Mouse (Mus musculus): ENCODE measurements around the gene Tm9sf4. TPM values are rescaled to one million over a fixed set of nuclear protein-coding genes. Genes with fewer than 3 reads are reported as not detected.

Gene Tm9sf4
- total and polyA plus RNA-seq, 3 experiments = 35.2 to 109 (median 42.9) TPM

DNA sequence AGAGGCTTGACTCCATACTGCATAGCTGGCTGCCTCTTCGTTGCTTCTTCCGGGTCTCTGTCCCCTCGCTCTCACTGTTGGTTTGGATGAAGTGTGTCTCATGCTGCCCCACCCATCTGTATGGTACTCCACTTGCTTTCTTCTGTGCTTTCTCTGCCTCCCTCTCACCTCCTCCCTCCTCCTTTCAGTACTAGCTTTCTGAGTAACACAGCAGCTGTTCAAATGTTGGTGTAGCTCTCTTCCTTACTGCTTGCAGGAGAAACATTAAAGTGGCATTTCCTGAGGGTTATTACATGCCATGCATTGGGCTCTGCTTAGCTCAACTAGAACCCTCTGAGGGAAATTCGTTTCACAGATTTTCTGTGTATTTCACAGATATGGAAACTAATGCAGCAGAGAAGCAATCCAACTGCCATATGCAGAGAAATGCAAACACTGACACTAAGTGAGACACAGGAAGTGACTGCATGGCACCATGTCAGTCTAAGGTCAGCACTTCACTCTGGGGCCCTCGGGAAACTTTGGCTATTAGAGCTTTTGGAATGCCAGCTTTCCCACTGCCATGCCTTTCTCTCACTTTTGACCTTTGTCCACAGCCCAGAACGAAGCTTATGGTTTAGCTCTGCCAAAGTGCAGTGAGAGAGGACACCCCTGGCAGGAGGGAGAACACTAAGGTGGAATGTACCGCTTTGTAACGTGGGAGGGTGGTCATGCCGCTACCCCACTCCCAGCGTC lies 18.2 kb downstream of the Tm9sf4 start:
- ATAC-seq (ENCODE audit: extremely low read depth, insufficient number of reproducible peaks, low FRiP score, poor library complexity, severe bottlenecking) (no peak), DNase-seq (ENCODE audit: low spot score) (no peak)
- Histone ChIP-seq H3K4me1 (ENCODE audit: insufficient read depth, low read depth, low read length) (peaks cover 10% of the 10 kb centered on the region; the same call in 1 of the 2 replicates), H3K36me3 (replicated peaks) (peaks cover 85% of the 10 kb centered on the region), H3K4me3 (ENCODE audit: low read depth, low read length) (no peak overlapping the region), H3K27me3 (ENCODE audit: insufficient read depth, low read length) (no peaks in the 10 kb centered on the region), H3K9me3 (replicated peaks) (no peaks in the 10 kb centered on the region)
- TF ChIP-seq CTCF (IDR thresholded peaks at IDR 0.05; ENCODE audit: low read depth, low read length) (no peak), POLR2AphosphoS5 (IDR thresholded peaks at IDR 0.05; ENCODE audit: insufficient replicate concordance, low read depth, low read length) (no peak), GATA2 (IDR thresholded peaks at IDR 0.05; ENCODE audit: borderline replicate concordance, low read depth, low read length) (no peak), TAL1 (conservative IDR thresholded peaks at IDR 0.05; ENCODE audit: low read depth, low read length) (no peak)

DNA sequence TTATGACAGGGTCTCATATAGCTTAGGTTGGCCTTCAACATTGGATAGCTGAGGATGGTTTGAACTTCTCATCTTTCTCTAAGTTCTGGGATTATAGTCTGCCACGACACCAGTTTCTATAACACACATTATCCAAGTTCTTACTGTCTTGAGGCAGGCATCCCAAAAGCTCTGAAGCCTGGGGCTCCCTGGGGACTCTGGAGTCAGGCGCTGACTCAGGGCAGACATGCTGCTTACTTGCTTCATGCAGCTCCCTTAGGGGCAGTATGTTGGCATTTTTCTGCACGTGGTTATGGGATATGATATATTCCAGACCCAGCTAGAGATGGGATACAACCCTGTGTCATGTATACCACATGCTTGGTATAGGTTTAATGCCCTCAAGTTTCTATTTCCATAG lies 18.9 kb downstream of the Tm9sf4 start:
- no peak for TF ChIP-seq GATA1 (IDR thresholded peaks at IDR 0.05; ENCODE audit: borderline replicate concordance, low read length)
- H3K9me3 ChIP-seq (replicated peaks) = no peaks in the 10 kb centered on the region
- peaks cover 6% of the 10 kb centered on the region; the same call in 1 of the 2 replicates for H3K4me1 ChIP-seq (ENCODE audit: insufficient read depth, low read depth, low read length)
- DNase-seq (ENCODE audit: low spot score) (no peak), ATAC-seq (ENCODE audit: extremely low read depth, insufficient number of reproducible peaks, low FRiP score, poor library complexity, severe bottlenecking) (no peak)
- no peak overlapping the region for H3K4me3 ChIP-seq (ENCODE audit: low read depth, low read length)
- no peaks in the 10 kb centered on the region for H3K27me3 ChIP-seq (ENCODE audit: insufficient read depth, low read length)
- H3K36me3 ChIP-seq (replicated peaks) = peaks cover 86% of the 10 kb centered on the region

DNA sequence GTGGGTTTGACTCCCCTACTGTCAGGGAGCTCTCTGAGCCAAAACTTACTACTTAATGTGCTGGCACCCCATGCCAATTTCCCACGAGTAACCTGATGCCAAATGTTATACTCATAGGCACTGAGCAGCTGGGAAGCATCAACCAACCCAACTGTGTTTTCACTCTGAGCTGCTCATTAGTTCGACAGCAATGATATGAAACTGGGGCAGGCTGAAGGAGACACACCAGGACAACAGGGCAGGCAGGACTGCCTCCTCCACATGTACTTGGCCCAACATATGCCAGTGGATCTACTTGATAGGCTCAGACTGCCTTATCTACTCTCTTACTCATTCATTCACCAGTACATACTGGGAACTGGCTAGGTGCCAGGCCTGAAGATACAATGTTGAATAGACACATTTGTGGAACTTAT lies 25.1 kb downstream of the Tm9sf4 start:
- ATAC-seq (ENCODE audit: extremely low read depth, insufficient number of reproducible peaks, low FRiP score, poor library complexity, severe bottlenecking) (no peak), DNase-seq (ENCODE audit: low spot score) (no peak)
- no peaks in the 10 kb centered on the region for H3K9me3 ChIP-seq (replicated peaks)
- peaks cover 10% of the 10 kb centered on the region; the same call in 1 of the 2 replicates for H3K4me1 ChIP-seq (ENCODE audit: insufficient read depth, low read depth, low read length)
- TF ChIP-seq TAL1 (conservative IDR thresholded peaks at IDR 0.05; ENCODE audit: low read depth, low read length) = no peak
- no peak for TF ChIP-seq POLR2AphosphoS5 (IDR thresholded peaks at IDR 0.05; ENCODE audit: insufficient replicate concordance, low read depth, low read length)
- no peak for TF ChIP-seq CTCF (IDR thresholded peaks at IDR 0.05; ENCODE audit: low read depth, low read length)
- no peak for TF ChIP-seq GATA2 (IDR thresholded peaks at IDR 0.05; ENCODE audit: borderline replicate concordance, low read depth, low read length)
- TF ChIP-seq GATA1 (IDR thresholded peaks at IDR 0.05; ENCODE audit: borderline replicate concordance, low read length) = no peak
- H3K36me3 ChIP-seq (replicated peaks) = peaks cover 99% of the 10 kb centered on the region
- no peak overlapping the region for H3K4me3 ChIP-seq (ENCODE audit: low read depth, low read length)
- no peaks in the 10 kb centered on the region for H3K27me3 ChIP-seq (ENCODE audit: insufficient read depth, low read length)

DNA sequence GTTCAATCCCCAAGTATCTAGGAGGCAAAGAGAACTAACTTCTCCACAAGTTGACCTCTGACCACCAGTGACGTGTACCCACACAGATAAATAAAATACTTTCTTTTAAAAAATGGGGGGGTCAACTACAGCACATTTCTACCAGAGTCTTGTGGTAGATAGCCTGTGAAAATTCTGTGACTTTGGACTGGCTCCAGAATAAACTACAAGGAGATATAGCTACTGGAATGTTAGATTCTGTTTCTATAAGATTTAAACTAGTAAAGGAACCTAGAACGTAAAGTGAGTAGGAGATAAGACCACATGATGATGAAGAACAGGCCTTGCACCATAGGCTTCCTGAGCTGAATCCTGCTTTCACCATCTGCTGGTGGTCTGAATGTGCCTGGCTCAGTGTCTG lies 26.7 kb downstream of the Tm9sf4 start:
- TF ChIP-seq POLR2AphosphoS5 (IDR thresholded peaks at IDR 0.05; ENCODE audit: insufficient replicate concordance, low read depth, low read length) (no peak), TAL1 (conservative IDR thresholded peaks at IDR 0.05; ENCODE audit: low read depth, low read length) (no peak), CTCF (IDR thresholded peaks at IDR 0.05; ENCODE audit: low read depth, low read length) (no peak), GATA1 (IDR thresholded peaks at IDR 0.05; ENCODE audit: borderline replicate concordance, low read length) (no peak), GATA2 (IDR thresholded peaks at IDR 0.05; ENCODE audit: borderline replicate concordance, low read depth, low read length) (no peak)
- no peak for DNase-seq (ENCODE audit: low spot score)
- no peaks in the 10 kb centered on the region for H3K27me3 ChIP-seq (ENCODE audit: insufficient read depth, low read length)
- peaks cover 100% of the 10 kb centered on the region for H3K36me3 ChIP-seq (replicated peaks)
- no peak overlapping the region for H3K4me3 ChIP-seq (ENCODE audit: low read depth, low read length)
- H3K9me3 ChIP-seq (replicated peaks) = no peaks in the 10 kb centered on the region
- H3K4me1 ChIP-seq (ENCODE audit: insufficient read depth, low read depth, low read length) = peaks cover 19% of the 10 kb centered on the region; the same call in 1 of the 2 replicates
- no peak for ATAC-seq (ENCODE audit: extremely low read depth, insufficient number of reproducible peaks, low FRiP score, poor library complexity, severe bottlenecking)

DNA sequence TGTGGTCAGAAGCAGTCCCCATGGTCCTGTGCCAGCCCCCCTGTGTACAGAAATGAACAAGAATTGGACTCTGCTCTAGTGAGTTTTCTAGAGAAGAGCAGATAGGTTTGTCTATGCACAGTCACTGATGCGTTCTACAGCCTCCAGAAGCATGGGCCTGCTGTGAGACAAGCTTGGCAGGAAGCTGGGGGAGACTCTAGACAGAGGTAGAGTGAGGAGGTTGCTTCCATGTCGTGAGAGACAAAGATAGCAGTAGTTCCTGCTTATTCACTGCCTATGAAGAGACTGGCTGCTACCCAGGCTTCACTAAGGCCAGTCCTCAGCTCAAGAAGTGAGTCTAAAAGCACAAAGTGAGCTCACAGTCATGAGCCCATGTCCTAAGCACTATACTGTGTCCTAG lies 30.1 kb downstream of the Tm9sf4 start:
- Histone ChIP-seq H3K4me1 (ENCODE audit: insufficient read depth, low read depth, low read length) (peaks cover 38% of the 10 kb centered on the region), H3K9me3 (replicated peaks) (no peaks in the 10 kb centered on the region), H3K36me3 (replicated peaks) (peaks cover 95% of the 10 kb centered on the region), H3K27me3 (ENCODE audit: insufficient read depth, low read length) (no peaks in the 10 kb centered on the region), H3K4me3 (ENCODE audit: low read depth, low read length) (no peak overlapping the region)
- ATAC-seq (ENCODE audit: extremely low read depth, insufficient number of reproducible peaks, low FRiP score, poor library complexity, severe bottlenecking) = no peak
- TF ChIP-seq TAL1 (conservative IDR thresholded peaks at IDR 0.05; ENCODE audit: low read depth, low read length) = no peak
- TF ChIP-seq CTCF (IDR thresholded peaks at IDR 0.05; ENCODE audit: low read depth, low read length) = no peak
- no peak for DNase-seq (ENCODE audit: low spot score)

DNA sequence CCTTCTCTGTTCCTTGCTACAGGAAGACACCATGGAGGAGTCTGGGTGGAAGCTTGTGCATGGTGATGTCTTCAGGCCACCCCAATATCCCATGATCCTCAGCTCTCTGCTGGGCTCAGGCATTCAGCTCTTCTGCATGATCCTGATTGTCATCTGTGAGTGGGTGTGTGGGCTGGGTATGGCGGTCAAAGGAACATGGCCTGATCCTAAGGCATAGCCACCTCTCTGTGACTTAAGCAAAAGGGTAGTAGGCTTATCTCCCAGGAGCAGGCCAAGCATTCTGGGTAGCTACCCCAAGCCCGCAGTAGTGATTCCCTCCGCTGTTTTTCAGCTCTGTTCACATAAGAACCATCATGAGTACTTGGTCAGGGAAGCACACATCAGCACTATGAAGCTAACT lies 33.2 kb downstream of the Tm9sf4 start:
- peak; percentile 60 for ATAC-seq (ENCODE audit: extremely low read depth, insufficient number of reproducible peaks, low FRiP score, poor library complexity, severe bottlenecking)
- peaks cover 93% of the 10 kb centered on the region for H3K36me3 ChIP-seq (replicated peaks)

More for the DNA sequence above, 33.2 kb downstream of the Tm9sf4 start:
- Histone ChIP-seq H3K4me3 (ENCODE audit: low read depth, low read length) (no peak overlapping the region; the same call in 1 of the 2 replicates), H3K4me1 (ENCODE audit: insufficient read depth, low read depth, low read length) (peaks cover 50% of the 10 kb centered on the region), H3K9me3 (replicated peaks) (no peaks in the 10 kb centered on the region), H3K27me3 (ENCODE audit: insufficient read depth, low read length) (no peaks in the 10 kb centered on the region)
- no peak for TF ChIP-seq POLR2AphosphoS5 (IDR thresholded peaks at IDR 0.05; ENCODE audit: insufficient replicate concordance, low read depth, low read length)
- TF ChIP-seq GATA2 (IDR thresholded peaks at IDR 0.05; ENCODE audit: borderline replicate concordance, low read depth, low read length) = no peak
- peak; percentile 57; the same call in 1 of the 2 replicates for TF ChIP-seq TAL1 (conservative IDR thresholded peaks at IDR 0.05; ENCODE audit: low read depth, low read length)
- TF ChIP-seq GATA1 (IDR thresholded peaks at IDR 0.05; ENCODE audit: borderline replicate concordance, low read length) = no peak
- TF ChIP-seq CTCF (IDR thresholded peaks at IDR 0.05; ENCODE audit: low read depth, low read length) = no peak
- peak; percentile 57 for DNase-seq (ENCODE audit: low spot score)

All from G1E (cell line).